Mouse (Mus musculus) liver, adult 2 months (tissue): ENCODE measurements at regions not wholly inside any gene's neighbourhood (a gene's known extent, or its start where the extent isn't known, plus 50 kb on each side); places are given as distances from the start of the nearest gene placed in this dataset.
"Not testable (repeated sequence)": the region's sequence is repeated elsewhere in the genome, so short reads cannot be mapped to it uniquely, and the experiment has no call there.

Experiments
- DNase-seq: peaks from one replicate; pipeline ENCODE4 v3.0.0-alpha.2; 2011; ENCODE audit warnings: low read depth, low spot score; ENCODE audit errors: extremely low read depth
- H3K27ac ChIP-seq: fragments of 200-500 bp; replicated peaks from 2 replicates; pipeline ENCODE4 v1.5.1; 2012; ENCODE audit warnings: low read depth, mild to moderate bottlenecking, control low read depth, inconsistent platforms, low read length; ENCODE audit not compliant: insufficient read depth
- H3K27me3 ChIP-seq: fragments of 200-500 bp; 2 replicates; pipeline ENCODE4 v1.6.1; 2012; ENCODE audit warnings: mild to moderate bottlenecking, moderate library complexity, low read length, inconsistent platforms; ENCODE audit not compliant: control insufficient read depth, insufficient read depth
- H3K36me3 ChIP-seq: fragments of 200-500 bp; 2 replicates; pipeline ENCODE4 v1.6.1; 2012; ENCODE audit warnings: low read length, inconsistent platforms; ENCODE audit not compliant: control insufficient read depth, insufficient read depth
- H3K4me1 ChIP-seq: fragments of 200-500 bp; 2 replicates; pipeline ENCODE4 v1.6.1; 2011; ENCODE audit warnings: low read length; ENCODE audit not compliant: control insufficient read depth, insufficient read depth
- H3K4me3 ChIP-seq: fragments of 200-500 bp; 2 replicates; pipeline ENCODE4 v1.5.1; 2011; ENCODE audit warnings: low read depth, mild to moderate bottlenecking, control low read depth, low read length, moderate library complexity; ENCODE audit not compliant: insufficient read depth
- H3K79me2 ChIP-seq: fragments of 200-500 bp; 2 replicates; pipeline ENCODE4 v1.6.1; 2012; ENCODE audit warnings: inconsistent platforms, mild to moderate bottlenecking, low read length, moderate library complexity; ENCODE audit not compliant: control insufficient read depth, insufficient read depth
- H3K9ac ChIP-seq: fragments of 200-500 bp; 2 replicates; pipeline ENCODE4 v1.6.1; 2012; ENCODE audit warnings: low read depth, mild to moderate bottlenecking, control low read depth, inconsistent platforms, low read length
- CTCF ChIP-seq: fragments of 200-500 bp; IDR thresholded peaks from 2 replicates; pipeline ENCODE4 v1.5.1; 2011; ENCODE audit warnings: low read depth, low read length, control low read depth
- POLR2A ChIP-seq: fragments of 200-500 bp; IDR thresholded peaks from 2 replicates; pipeline ENCODE4 v1.6.1; 2011; ENCODE audit warnings: low read length, control low read depth; ENCODE audit not compliant: insufficient read depth; ENCODE audit errors: extremely low read depth
- WGBS: fragments of 180-500 bp; shearing (Covaris S2); methylation state at CpG from one replicate; pipeline ENCODE4 v1.1.7; 2018; 5-methylcytosine and 5-hydroxymethylcytosine counted together

DNA sequence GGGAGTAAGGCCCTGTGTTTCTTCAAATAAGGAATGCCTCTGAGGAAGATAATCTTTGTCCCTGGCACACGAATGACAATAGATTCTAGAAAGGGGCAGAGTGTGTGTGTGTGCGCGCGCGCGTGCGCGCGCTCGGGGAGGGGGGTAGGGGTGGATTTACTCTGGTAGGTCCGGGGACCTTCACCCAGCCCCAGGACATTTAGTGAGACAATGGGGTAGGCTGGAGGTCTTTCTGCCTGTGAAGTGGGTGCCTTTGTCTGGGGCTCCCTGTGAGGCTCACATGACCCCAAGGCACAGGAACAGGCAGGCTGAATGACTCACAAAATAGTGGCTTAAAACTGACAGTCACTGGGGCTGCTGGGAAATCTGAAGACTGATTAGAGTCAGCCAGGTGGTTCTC, 139.1 kb upstream of the Bcor start:
- no peak for DNase-seq
- TF ChIP-seq POLR2A (no peak), CTCF (no peak)
- Histone ChIP-seq H3K9ac (no peak overlapping the region), H3K4me3 (no peak overlapping the region), H3K36me3 (no peaks in the 10 kb centered on the region), H3K79me2 (no peaks in the 10 kb centered on the region), H3K27me3 (no peaks in the 10 kb centered on the region), H3K4me1 (no peaks in the 10 kb centered on the region), H3K27ac (no peak overlapping the region)
- WGBS, result 93% methylated on average over 11 of the region's 11 CpGs

DNA sequence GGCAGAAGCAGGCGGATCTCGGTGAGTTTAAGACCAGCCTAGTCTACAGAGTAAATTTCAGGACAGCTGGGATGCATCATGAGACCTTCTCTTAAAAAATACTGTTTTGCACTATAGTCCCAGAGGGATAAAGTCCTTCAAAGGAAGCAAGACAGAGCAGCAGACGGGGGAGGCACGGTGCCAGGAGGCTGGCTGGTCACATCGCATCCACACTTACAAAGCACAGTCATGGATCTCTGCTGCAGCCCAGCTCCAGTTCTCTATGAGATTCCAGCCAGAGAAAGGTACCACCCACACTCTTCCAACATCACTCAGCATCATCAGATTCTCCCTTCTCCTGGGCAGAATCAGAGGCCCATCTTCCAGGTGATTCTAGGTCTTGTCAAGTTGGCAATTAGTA, 144.5 kb upstream of the Bcor start:
- Histone ChIP-seq H3K4me3 (no peak overlapping the region), H3K27ac (no peak overlapping the region), H3K4me1 (no peaks in the 10 kb centered on the region), H3K36me3 (no peaks in the 10 kb centered on the region), H3K79me2 (no peaks in the 10 kb centered on the region), H3K27me3 (no peaks in the 10 kb centered on the region), H3K9ac (no peak overlapping the region)
- 77% methylated on average over 5 of the region's 5 CpGs for WGBS
- no peak for TF ChIP-seq POLR2A
- no peak for TF ChIP-seq CTCF
- DNase-seq, result no peak

- TF ChIP-seq POLR2A, result no peak
- TF ChIP-seq CTCF, result no peak
- 78% methylated on average over 3 of the region's 3 CpGs for WGBS
These were observed 146.8 kb upstream of the Bcor start for GRCm38 (mm10) chrX:12306940-12307339.

DNA sequence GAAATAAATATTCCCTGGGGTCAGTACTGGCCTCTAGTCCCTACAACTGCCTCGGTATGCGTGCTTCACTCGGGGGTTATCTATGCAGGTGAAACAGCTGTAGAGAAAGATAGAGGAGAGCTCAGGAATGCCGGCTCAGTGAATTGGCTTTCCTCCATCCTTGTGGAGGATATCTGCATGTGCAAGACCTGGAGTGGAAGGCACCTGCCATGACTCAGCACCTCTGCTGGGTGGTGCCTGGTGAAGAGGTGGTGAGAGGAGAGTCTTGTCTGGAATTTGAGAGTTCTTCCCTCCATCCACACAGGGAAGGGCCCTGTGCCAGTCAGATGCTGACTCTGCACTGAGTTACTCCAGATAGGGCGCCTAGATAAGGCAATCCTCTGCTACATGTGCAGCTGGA, 152.4 kb upstream of the Bcor start:
- H3K36me3 ChIP-seq, result no peaks in the 10 kb centered on the region
- H3K27ac ChIP-seq, result no peak overlapping the region
- H3K27me3 ChIP-seq, result no peaks in the 10 kb centered on the region
- WGBS, result 65% methylated on average over 5 of the region's 5 CpGs
- H3K79me2 ChIP-seq, result no peaks in the 10 kb centered on the region
- no peaks in the 10 kb centered on the region for H3K4me1 ChIP-seq
- TF ChIP-seq POLR2A (no peak), CTCF (no peak)
- H3K9ac ChIP-seq, result no peak overlapping the region
- H3K4me3 ChIP-seq, result no peak overlapping the region
- DNase-seq, result no peak

More at GRCm38 (mm10) chrX:12306940-12307339, 146.8 kb upstream of the Bcor start:
- Histone ChIP-seq H3K36me3 (no peaks in the 10 kb centered on the region), H3K4me1 (no peaks in the 10 kb centered on the region), H3K9ac (no peak overlapping the region), H3K79me2 (no peaks in the 10 kb centered on the region), H3K27me3 (no peaks in the 10 kb centered on the region), H3K4me3 (no peak overlapping the region), H3K27ac (no peak overlapping the region)
- no peak for DNase-seq

- H3K79me2 ChIP-seq, result no peaks in the 10 kb centered on the region
- H3K27me3 ChIP-seq, result no peaks in the 10 kb centered on the region
- no peak for TF ChIP-seq POLR2A
- no peak for TF ChIP-seq CTCF
- H3K36me3 ChIP-seq, result no peaks in the 10 kb centered on the region
- WGBS, result 87% methylated on average over 3 of the region's 3 CpGs
- no peaks in the 10 kb centered on the region for H3K4me1 ChIP-seq
- no peak overlapping the region for H3K9ac ChIP-seq
- no peak overlapping the region for H3K4me3 ChIP-seq
- DNase-seq, result no peak
- no peak overlapping the region for H3K27ac ChIP-seq
These were observed 155.5 kb upstream of the Bcor start for GRCm38 (mm10) chrX:12315658-12316057.

DNA sequence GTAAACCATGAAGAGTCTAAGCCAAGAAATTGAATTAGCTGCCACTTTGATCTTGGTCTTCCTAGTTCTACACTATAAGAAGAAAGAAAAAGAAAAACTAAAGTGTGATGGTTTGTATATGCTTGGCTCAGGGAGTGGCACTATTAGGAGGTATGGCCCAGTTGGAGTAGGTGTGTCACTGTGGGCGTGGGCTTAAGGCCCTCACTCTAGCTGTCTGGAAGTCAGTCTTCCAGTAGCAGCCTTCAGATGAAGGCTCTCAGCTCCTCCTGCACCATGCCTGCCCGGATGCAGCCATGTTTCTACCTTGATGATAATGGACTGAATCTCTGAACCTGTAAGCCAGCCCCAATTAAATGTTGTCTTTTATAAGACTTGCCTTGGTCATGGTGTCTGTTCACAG, 157.3 kb upstream of the Bcor start:
- DNase-seq, H3K79me2 ChIP-seq, H3K27ac ChIP-seq, H3K9ac ChIP-seq, H3K4me1 ChIP-seq, H3K36me3 ChIP-seq, H3K27me3 ChIP-seq, H3K4me3 ChIP-seq: not testable (repeated sequence)
- 93% methylated on average over 2 of the region's 2 CpGs for WGBS
